24 mouse cellular contexts compared by ENCODE assay signal in the genomic region with DNA sequence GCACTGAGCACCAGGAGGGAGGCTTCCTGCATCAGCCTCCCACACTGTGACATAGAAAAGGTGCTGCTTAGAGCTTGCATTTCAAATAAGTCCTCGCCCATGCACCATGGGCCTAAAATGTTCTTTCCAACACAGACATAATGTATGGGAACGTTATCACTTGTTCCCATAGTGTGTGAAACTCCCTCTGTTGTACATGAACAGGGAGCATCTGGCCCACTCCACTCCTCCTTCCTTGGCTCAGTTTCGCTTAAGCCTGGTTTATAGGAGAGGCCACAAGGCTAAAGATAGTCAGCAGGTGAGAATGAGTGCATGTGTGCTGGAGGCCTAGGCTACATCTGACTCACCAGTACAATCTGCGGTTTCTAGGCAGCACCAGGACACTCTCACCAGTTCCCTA.
DNase-seq lines count a peak whose midpoint lies in the region; ATAC-seq lines count a peak whose summit lies in the region.
"Had no signal": no experiment of that assay in that cellular context is flagged by ENCODE, and none has a peak within 500 bp of the region (broad histone marks: within the 10 kb centered on the region; RNA-seq: fewer than 3 reads in every experiment).

No protein-coding gene starts in this region.

- intact Hi-C loops in left cerebral cortex, postnatal 10 days (cut with DNase I), result no loop called here
- intact Hi-C loops in left cerebral cortex, postnatal 14 days (cut with DNase I), result no loop called here
- intact Hi-C loops in heart, postnatal 25 days (cut with DNase I), result no loop called here
- intact Hi-C loops in heart, postnatal 14 days (cut with DNase I), result no loop called here

- peak overlapping the region; percentile 61 for H3K27ac ChIP-seq in forebrain, embryonic 14.5 days (ENCODE audit: low read depth, low read length)
- no peak overlapping the region for H3K27ac ChIP-seq in forebrain, embryonic 10.5 days
- H3K27ac ChIP-seq: embryonic facial prominence, embryonic 15.5 days; gastrocnemius, adult 2 months; heart, embryonic 10.5 days; hindbrain, embryonic 10.5 days; kidney, embryonic 15.5 days; neural tube, embryonic 12.5 days had no signal

- ATAC-seq in forebrain, embryonic 14.5 days, result no peak
- ATAC-seq: CD4-positive, CD25-positive, alpha-beta regulatory T cell, adult 4 months; intestine, postnatal 0 days had no signal

- H3K4me3 ChIP-seq in forebrain, embryonic 14.5 days (ENCODE audit: low read depth, low read length), result no peak overlapping the region
- H3K4me3 ChIP-seq in forebrain, embryonic 10.5 days, result no peak overlapping the region
- H3K4me3 ChIP-seq: embryonic facial prominence, embryonic 15.5 days; gastrocnemius, adult 2 months; heart, embryonic 10.5 days; hindbrain, embryonic 10.5 days; kidney, embryonic 15.5 days; neural tube, embryonic 12.5 days had no signal

- H3K36me3 ChIP-seq in forebrain, embryonic 14.5 days (ENCODE audit: control insufficient read depth, insufficient read depth, low read length), result peaks cover 12% of the 10 kb centered on the region
- H3K36me3 ChIP-seq in forebrain, embryonic 10.5 days (replicated peaks), result peaks cover 38% of the 10 kb centered on the region
- H3K36me3 ChIP-seq: embryonic facial prominence, embryonic 15.5 days; neural tube, embryonic 12.5 days had no signal

- H3K9ac ChIP-seq in forebrain, embryonic 14.5 days (ENCODE audit: low read length), result no peak overlapping the region
- H3K9ac ChIP-seq: embryonic facial prominence, embryonic 15.5 days; kidney, embryonic 15.5 days; neural tube, embryonic 12.5 days had no signal

- no peak for DNase-seq in forebrain, embryonic 14.5 days (ENCODE audit: low spot score)
- no peak for DNase-seq in forebrain, embryonic 10.5 days (ENCODE audit: extremely low spot score, low spot score)
- DNase-seq in left cerebral cortex, adult 18-20 months (ENCODE audit: low spot score in 2 of 2), result peak; percentile 61 to 72
- DNase-seq in left cerebral cortex, postnatal 10 days (ENCODE audit: extremely low spot score in 1 of 2, low spot score in 2 of 2), result no peak
- DNase-seq in brain, adult 2 months (ENCODE audit: low read depth, low spot score), result peak; percentile 91
- peak; percentile 29 to 52 for DNase-seq in left cerebral cortex, postnatal 14 days (ENCODE audit: low spot score in 2 of 2)
- no peak for DNase-seq in heart, postnatal 25 days (ENCODE audit: low spot score)
- DNase-seq in heart, postnatal 14 days, result no peak
- DNase-seq: adrenal gland, postnatal 25 days; cerebellum, adult 11 months; cerebellum, adult 9-11 months; gastrocnemius, adult 2 months; kidney, postnatal 4 days; lung, postnatal 4 days; midbrain, embryonic 14.5 days; retina, postnatal 1 day; thymus, postnatal 25 days had no signal

- no peaks in the 10 kb centered on the region for H3K27me3 ChIP-seq in forebrain, embryonic 14.5 days (replicated peaks; ENCODE audit: control insufficient read depth, insufficient read depth, low read length)
- H3K27me3 ChIP-seq in forebrain, embryonic 10.5 days (ENCODE audit: poor library complexity, severe bottlenecking), result no peaks in the 10 kb centered on the region
- H3K27me3 ChIP-seq: embryonic facial prominence, embryonic 15.5 days; kidney, embryonic 15.5 days; neural tube, embryonic 12.5 days had no signal

- no peak overlapping the region for H3K4me2 ChIP-seq in forebrain, embryonic 14.5 days (ENCODE audit: low read length)
- H3K4me2 ChIP-seq: embryonic facial prominence, embryonic 15.5 days; kidney, embryonic 15.5 days; neural tube, embryonic 12.5 days had no signal

- H3K9me3 ChIP-seq in forebrain, embryonic 14.5 days (replicated peaks; ENCODE audit: control insufficient read depth, low read length), result no peaks in the 10 kb centered on the region
- no peaks in the 10 kb centered on the region for H3K9me3 ChIP-seq in forebrain, embryonic 10.5 days
- H3K9me3 ChIP-seq: embryonic facial prominence, embryonic 15.5 days; heart, embryonic 10.5 days; hindbrain, embryonic 10.5 days; kidney, embryonic 15.5 days; neural tube, embryonic 12.5 days had no signal

- peaks cover 23% of the 10 kb centered on the region for H3K4me1 ChIP-seq in forebrain, embryonic 14.5 days (ENCODE audit: control insufficient read depth, insufficient read depth, low read length)
- H3K4me1 ChIP-seq in forebrain, embryonic 10.5 days, result peaks cover 10% of the 10 kb centered on the region

- 76% methylated on average over 4 of the region's 4 CpGs for WGBS in forebrain, embryonic 14.5 days
- 93% methylated on average over 4 of the region's 4 CpGs for whole genome bisulfite sequencing in forebrain, embryonic 10.5 days

Comparison
In these comparisons a context has a peak if more than half of its experiments do, and no peak if none do; other contexts are left out.
1. DNase-seq: peak in left cerebral cortex, adult 18-20 months (2 of 2), brain, adult 2 months (single experiment) and left cerebral cortex, postnatal 14 days (2 of 2); none in forebrain, embryonic 14.5 days (single experiment), forebrain, embryonic 10.5 days (single experiment), left cerebral cortex, postnatal 10 days (0 of 2), heart, postnatal 25 days (single experiment) and heart, postnatal 14 days (0 of 2).